Mouse (Mus musculus): Measurements from ENCODE around the gene Cx3cr1.

DNA sequence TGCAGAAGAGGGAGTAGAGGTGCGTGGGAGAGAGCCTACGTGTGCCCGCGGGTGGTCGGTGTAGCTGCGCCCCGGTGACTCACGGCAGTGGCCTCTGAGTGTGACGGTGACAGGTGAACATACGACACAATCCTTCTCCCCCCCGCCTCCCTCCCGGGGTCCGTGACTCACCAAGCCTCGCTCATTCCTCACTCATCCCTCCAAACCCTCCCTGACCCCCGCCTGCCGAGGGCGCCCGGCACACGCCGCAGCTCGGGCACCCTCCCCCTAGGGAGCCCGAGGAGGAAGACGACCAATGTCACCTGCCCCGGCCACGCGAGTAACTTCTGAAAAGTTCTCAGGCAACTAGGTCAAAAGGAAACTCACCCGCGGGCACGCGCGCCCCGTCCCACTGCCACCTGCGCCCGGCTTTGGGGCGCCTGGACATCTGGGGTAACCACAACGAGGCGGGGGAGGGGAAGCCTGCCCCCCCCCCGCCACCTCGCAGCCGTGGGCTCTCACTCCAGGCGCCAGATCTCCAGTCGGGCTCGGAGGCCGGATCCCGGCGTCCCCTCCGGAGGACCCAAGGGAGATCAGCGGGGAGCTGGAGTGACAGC lies 86.6 kb downstream of the Cx3cr1 start:
- TF ChIP-seq GATA1 (IDR thresholded peaks at IDR 0.05; ENCODE audit: low read length) = no peak
- TF ChIP-seq TAL1 (IDR thresholded peaks at IDR 0.05; ENCODE audit: low read length) = no peak
